Comparison of ENCODE assay signal across 22 mouse cellular contexts in the genomic region with DNA sequence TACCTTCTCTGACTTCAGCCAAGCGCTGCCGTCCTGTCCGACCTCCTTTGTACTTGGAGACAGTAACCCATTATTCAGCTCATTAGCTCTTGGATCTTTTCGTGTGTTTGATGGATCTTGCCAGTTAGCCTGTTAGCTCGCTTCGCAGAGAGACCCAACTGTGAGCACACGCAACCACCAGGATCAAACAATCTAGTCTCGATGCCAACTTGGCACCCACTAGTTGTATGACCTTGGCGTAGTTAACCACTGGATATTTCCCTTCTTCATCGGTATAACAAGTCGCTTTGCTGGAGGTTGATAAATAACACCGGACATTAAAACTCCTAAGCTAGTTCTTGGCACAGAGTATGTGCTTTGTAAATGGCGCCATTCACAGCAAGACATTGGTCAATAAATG. TPM values are rescaled to one million over a fixed set of nuclear protein-coding genes. Genes with fewer than 3 reads are reported as not detected.
DNase-seq lines count a peak whose midpoint lies in the region; ATAC-seq and TF ChIP-seq lines count a peak whose summit lies in the region.
"Had no signal": no experiment of that assay in that cellular context is flagged by ENCODE, and none has a peak within 500 bp of the region (broad histone marks: within the 10 kb centered on the region; RNA-seq: fewer than 3 reads in every experiment).

No protein-coding gene starts in this region.

- TF ChIP-seq EP300 in stomach, postnatal 0 days (optimal IDR thresholded peaks at IDR 0.05) = no peak

- no peaks in the 10 kb centered on the region for H3K27me3 ChIP-seq in stomach, postnatal 0 days (ENCODE audit: control insufficient read depth, insufficient read depth, low read length)
- H3K27me3 ChIP-seq: heart, embryonic 15.5 days had no signal

- no peak overlapping the region for H3K9ac ChIP-seq in stomach, postnatal 0 days (ENCODE audit: low read length)
- H3K9ac ChIP-seq: heart, embryonic 15.5 days had no signal

- peak; percentile 30 for DNase-seq in adrenal gland, postnatal 14 days
- DNase-seq in adrenal gland, postnatal 25 days = no peak
- DNase-seq in layer of hippocampus, adult 2 months (ENCODE audit: low spot score in 2 of 2) = no peak
- no peak for DNase-seq in layer of hippocampus, adult 9-10 months (ENCODE audit: low spot score)
- peak; percentile 20 for DNase-seq in retina, postnatal 1 day
- DNase-seq in retina, embryonic 14.5 days (ENCODE audit: low spot score) = no peak
- no peak for DNase-seq in stomach, postnatal 0 days (ENCODE audit: low spot score)
- DNase-seq: cerebellum, adult 11 months; cerebellum, adult 9-10 months; cerebellum, postnatal 36 days; gastrocnemius, postnatal 25 days; heart, adult 11 months; kidney, adult 8-10 months; liver; midbrain, embryonic 14.5 days; thymus, postnatal 4 days had no signal

- WGBS in stomach, postnatal 0 days = 88% methylated on average over 13 of the region's 13 CpGs

- no peaks in the 10 kb centered on the region for H3K4me1 ChIP-seq in stomach, postnatal 0 days (replicated peaks; ENCODE audit: control insufficient read depth, insufficient read depth)

- no peak overlapping the region for H3K4me2 ChIP-seq in stomach, postnatal 0 days (replicated peaks; ENCODE audit: low read depth)
- H3K4me2 ChIP-seq: heart, embryonic 15.5 days had no signal

- no peak for TF ChIP-seq CTCF in layer of hippocampus, adult 2 months (conservative IDR thresholded peaks at IDR 0.05)
- no peak for TF ChIP-seq CTCF in stomach, postnatal 0 days (IDR thresholded peaks at IDR 0.05; ENCODE audit: low read depth)

- peak overlapping the region; percentile 60 for H3K27ac ChIP-seq in layer of hippocampus, adult 2 months
- no peak overlapping the region for H3K27ac ChIP-seq in stomach, postnatal 0 days (replicated peaks)
- H3K27ac ChIP-seq: heart, embryonic 10.5 days; heart, embryonic 15.5 days; kidney, postnatal 0 days had no signal

- no peak for ATAC-seq in stomach, postnatal 0 days (ENCODE audit: low FRiP score, low TSS enrichment)
- ATAC-seq: CD4-positive, CD25-positive, alpha-beta regulatory T cell, adult 4 months; intestine, embryonic 16.5 days; lung, postnatal 0 days had no signal

- H3K9me3 ChIP-seq in stomach, postnatal 0 days (ENCODE audit: control insufficient read depth, low read length) = no peaks in the 10 kb centered on the region
- H3K9me3 ChIP-seq: heart, embryonic 10.5 days; heart, embryonic 15.5 days had no signal

- no peak overlapping the region for H3K4me3 ChIP-seq in layer of hippocampus, adult 2 months
- no peak overlapping the region for H3K4me3 ChIP-seq in stomach, postnatal 0 days (ENCODE audit: low read depth, low read length)
- H3K4me3 ChIP-seq: heart, embryonic 10.5 days; heart, embryonic 15.5 days had no signal

- no peaks in the 10 kb centered on the region for H3K36me3 ChIP-seq in stomach, postnatal 0 days (ENCODE audit: control insufficient read depth, insufficient read depth, low read length)
- H3K36me3 ChIP-seq: heart, embryonic 10.5 days; heart, embryonic 15.5 days had no signal

RNA-seq across cellular contexts. Expression of a gene that starts 6.1 kb away (rescaled TPM):
- 30.8 and 31.4 TPM in 2 replicates for total RNA-seq in adrenal gland, postnatal 14 days (2021)
- 50.5 and 71.7 TPM in 2 replicates for total RNA-seq in adrenal gland, postnatal 25 days (2021)
- total RNA-seq in layer of hippocampus, adult 2 months (2021) = 10 to 100 TPM; 49.0 to 50.0 TPM
- polyA plus RNA-seq in stomach, postnatal 0 days (2015; fragmentation: Nextera tagmentation; extraction: Ambion mirVana) = 27.8 and 28.2 TPM in 2 replicates
- polyA plus RNA-seq: CD4-positive, CD25-positive, alpha-beta regulatory T cell, adult 4 months had no signal

Comparison
In these comparisons a context has a peak if more than half of its experiments do, and no peak if none do; other contexts are left out.
1. DNase-seq: peak in adrenal gland, postnatal 14 days (single experiment) and retina, postnatal 1 day (single experiment); none in adrenal gland, postnatal 25 days (single experiment), layer of hippocampus, adult 2 months (0 of 2), layer of hippocampus, adult 9-10 months (single experiment), retina, embryonic 14.5 days (single experiment) and stomach, postnatal 0 days (single experiment).